Mouse (Mus musculus) heart, embryonic 16.5 days (tissue): ENCODE data around the gene Etfdh. TPM values are rescaled to one million over a fixed set of nuclear protein-coding genes. Genes with fewer than 3 reads are reported as not detected.
A peak's percentile ranks its signal among the peaks of the same experiment; 100 is the strongest.

Experiments used
- ATAC-seq: fragments of 200-750 bp; cut with Nextera tagmentation; replicated peaks from 2 replicates; pipeline ENCODE4 v1.8.0; 2017; ENCODE audit warnings: moderate number of reproducible peaks; ENCODE audit not compliant: insufficient read depth, low FRiP score; ENCODE audit errors: extremely low read depth
- H3K27ac ChIP-seq: fragments of 300-500 bp; sonication (generic); 2 replicates; pipeline ENCODE4 v1.5.1; 2014; ENCODE audit warnings: mild to moderate bottlenecking, low read length, control low read depth, moderate library complexity
- H3K27me3 ChIP-seq: fragments of 300-500 bp; sonication (generic); 2 replicates; pipeline ENCODE4 v1.6.1; 2014; ENCODE audit warnings: low read length, mixed read lengths; ENCODE audit not compliant: control insufficient read depth, insufficient read depth
- H3K36me3 ChIP-seq: fragments of 300-500 bp; sonication (generic); 2 replicates; pipeline ENCODE4 v1.6.1; 2014; ENCODE audit not compliant: control insufficient read depth, insufficient read depth
- H3K4me1 ChIP-seq: fragments of 300-500 bp; sonication (generic); 2 replicates; pipeline ENCODE4 v1.6.1; 2014; ENCODE audit warnings: low read length, mixed read lengths; ENCODE audit not compliant: control insufficient read depth, insufficient read depth
- H3K4me2 ChIP-seq: fragments of 300-500 bp; sonication (generic); 2 replicates; pipeline ENCODE4 v1.6.1; 2014; ENCODE audit warnings: low read depth, mild to moderate bottlenecking, control low read depth, low read length
- H3K4me3 ChIP-seq: fragments of 300-500 bp; sonication (generic); 2 replicates; pipeline ENCODE4 v1.5.1; 2014; ENCODE audit warnings: mild to moderate bottlenecking, control low read depth, low read length
- H3K9ac ChIP-seq: fragments of 300-500 bp; sonication (generic); 2 replicates; pipeline ENCODE4 v1.6.1; 2014; ENCODE audit warnings: low read length, control low read depth
- H3K9me3 ChIP-seq: fragments of 300-500 bp; sonication (generic); replicated peaks from 2 replicates; pipeline ENCODE4 v1.6.1; 2016; ENCODE audit warnings: low read length; ENCODE audit not compliant: control insufficient read depth
- WGBS: fragments of 180-500 bp; shearing (Covaris S2); extraction: QIAGEN DNeasy Blood & Tissue Kit; methylation state at CpG from one replicate; pipeline ENCODE4 v1.1.7; 2014; 5-methylcytosine and 5-hydroxymethylcytosine counted together
- polyA plus RNA-seq: library from polyadenylated mRNA; unstranded; fragments of >200 nt; fragmentation: Nextera tagmentation; extraction: Ambion mirVana; gene quantifications from 2 replicates; pipeline ENCODE4 v1.2.1, GENCODE M21; 2015

Gene Etfdh
- polyA plus RNA-seq, result 227 and 228 TPM in 2 replicates

- peak; percentile 29 for ATAC-seq
- Histone ChIP-seq H3K4me2 (peak within 1 kb of the TSS; percentile 89), H3K4me3 (peak within 1 kb of the TSS; percentile 96), H3K36me3 (peaks cover 20% of the 10 kb centered on the region), H3K4me1 (peaks cover 9% of the 10 kb centered on the region), H3K27me3 (no peaks in the 10 kb centered on the region), H3K9ac (peak within 1 kb of the TSS; percentile 92), H3K9me3 (no peaks in the 10 kb centered on the region), H3K27ac (peak within 1 kb of the TSS; percentile 92)
- WGBS, result under 1% methylated on average over 11 of the region's 11 CpGs
Observed at GRCm38 (mm10) chr3:79629416-79629730, at the start of gene Etfdh. Etfdh (minus strand) TSS chr3:79629500.

- Histone ChIP-seq H3K4me3 (no peak overlapping the region), H3K27me3 (no peaks in the 10 kb centered on the region), H3K36me3 (no peaks in the 10 kb centered on the region), H3K4me2 (no peak overlapping the region), H3K9ac (no peak overlapping the region), H3K9me3 (no peaks in the 10 kb centered on the region), H3K27ac (no peak overlapping the region), H3K4me1 (no peaks in the 10 kb centered on the region)
- 79% methylated on average over 3 of the region's 3 CpGs for WGBS
- no peak for ATAC-seq
Observed at GRCm38 (mm10) chr3:79676411-79676810, 47.1 kb upstream of the Etfdh start.

- 81% methylated on average over 5 of the region's 5 CpGs for WGBS
- H3K9ac ChIP-seq, result no peak overlapping the region
- no peaks in the 10 kb centered on the region for H3K36me3 ChIP-seq
- no peak for ATAC-seq
- no peaks in the 10 kb centered on the region for H3K4me1 ChIP-seq
- H3K9me3 ChIP-seq, result no peaks in the 10 kb centered on the region
- H3K27ac ChIP-seq, result no peak overlapping the region
- H3K4me2 ChIP-seq, result no peak overlapping the region
- H3K4me3 ChIP-seq, result no peak overlapping the region
- no peaks in the 10 kb centered on the region for H3K27me3 ChIP-seq
Observed at GRCm38 (mm10) chr3:79674641-79675040, 45.3 kb upstream of the Etfdh start.

GRCm38 (mm10) chr3:79673082-79673481 is 43.8 kb upstream of the Etfdh start:
- Histone ChIP-seq H3K27ac (no peak overlapping the region), H3K4me1 (no peaks in the 10 kb centered on the region), H3K4me2 (no peak overlapping the region), H3K9me3 (no peaks in the 10 kb centered on the region), H3K9ac (no peak overlapping the region), H3K36me3 (no peaks in the 10 kb centered on the region), H3K4me3 (no peak overlapping the region), H3K27me3 (no peaks in the 10 kb centered on the region)
- no peak for ATAC-seq
- WGBS, result 10% methylated on average over 4 of the region's 4 CpGs

GRCm38 (mm10) chr3:79672188-79672587 is 42.9 kb upstream of the Etfdh start:
- Histone ChIP-seq H3K9me3 (no peaks in the 10 kb centered on the region), H3K9ac (no peak overlapping the region), H3K36me3 (no peaks in the 10 kb centered on the region), H3K4me3 (no peak overlapping the region), H3K27ac (no peak overlapping the region), H3K27me3 (no peaks in the 10 kb centered on the region), H3K4me1 (no peaks in the 10 kb centered on the region), H3K4me2 (no peak overlapping the region)
- no peak for ATAC-seq
- WGBS, result 84% methylated on average over 16 of the region's 16 CpGs

GRCm38 (mm10) chr3:79670556-79670955 is 41.3 kb upstream of the Etfdh start:
- Histone ChIP-seq H3K4me3 (no peak overlapping the region), H3K9me3 (no peaks in the 10 kb centered on the region), H3K36me3 (no peaks in the 10 kb centered on the region), H3K4me2 (no peak overlapping the region), H3K27ac (no peak overlapping the region), H3K9ac (no peak overlapping the region), H3K27me3 (no peaks in the 10 kb centered on the region), H3K4me1 (no peaks in the 10 kb centered on the region)
- 77% methylated on average over 7 of the region's 7 CpGs for WGBS
- no peak for ATAC-seq

- Histone ChIP-seq H3K4me3 (no peak overlapping the region), H3K4me1 (no peaks in the 10 kb centered on the region), H3K9me3 (no peaks in the 10 kb centered on the region), H3K27me3 (no peaks in the 10 kb centered on the region), H3K27ac (no peak overlapping the region), H3K4me2 (no peak overlapping the region), H3K9ac (no peak overlapping the region), H3K36me3 (no peaks in the 10 kb centered on the region)
- 34% methylated on average over 9 of the region's 9 CpGs for WGBS
- ATAC-seq, result no peak; the same call in 1 of the 2 replicates
Observed at GRCm38 (mm10) chr3:79664787-79665408, 35.6 kb upstream of the Etfdh start.

- no peaks in the 10 kb centered on the region for H3K27me3 ChIP-seq
- no peaks in the 10 kb centered on the region for H3K36me3 ChIP-seq
- no peaks in the 10 kb centered on the region for H3K4me1 ChIP-seq
- ATAC-seq, result no peak
- H3K4me3 ChIP-seq, result no peak overlapping the region
- H3K9ac ChIP-seq, result no peak overlapping the region
- no peak overlapping the region for H3K4me2 ChIP-seq
- WGBS, result 65% methylated on average over 5 of the region's 5 CpGs
- H3K27ac ChIP-seq, result no peak overlapping the region
- no peaks in the 10 kb centered on the region for H3K9me3 ChIP-seq
Observed at GRCm38 (mm10) chr3:79656682-79657081, 27.4 kb upstream of the Etfdh start.

- H3K4me3 ChIP-seq, result no peak overlapping the region
- H3K9me3 ChIP-seq, result no peaks in the 10 kb centered on the region
- H3K4me1 ChIP-seq, result no peaks in the 10 kb centered on the region
- H3K4me2 ChIP-seq, result no peak overlapping the region
- ATAC-seq, result no peak
- H3K27ac ChIP-seq, result no peak overlapping the region
- H3K9ac ChIP-seq, result no peak overlapping the region
- 84% methylated on average over 6 of the region's 6 CpGs for WGBS
- no peaks in the 10 kb centered on the region for H3K27me3 ChIP-seq
- no peaks in the 10 kb centered on the region for H3K36me3 ChIP-seq
Observed at GRCm38 (mm10) chr3:79652129-79652528, 22.8 kb upstream of the Etfdh start.
